ENCODE assay signal across 30 mouse cellular contexts in genomic region chr6:32703466-32703865, GRCm38 (mm10).
DNase-seq lines count a peak whose midpoint lies in the region; ATAC-seq lines count a peak whose summit lies in the region.
"Had no signal": no experiment of that assay in that cellular context is flagged by ENCODE, and none has a peak within 500 bp of the region (broad histone marks: within the 10 kb centered on the region; RNA-seq: fewer than 3 reads in every experiment).

No protein-coding gene starts in this region.

- no peaks in the 10 kb centered on the region for H3K27me3 ChIP-seq in forebrain, embryonic 13.5 days
- H3K27me3 ChIP-seq in forebrain, embryonic 11.5 days (ENCODE audit: control insufficient read depth, insufficient read depth, low read length): no peaks in the 10 kb centered on the region
- no peaks in the 10 kb centered on the region for H3K27me3 ChIP-seq in hindbrain, embryonic 14.5 days (ENCODE audit: control insufficient read depth, insufficient read depth, low read length)
- H3K27me3 ChIP-seq in hindbrain, embryonic 10.5 days (ENCODE audit: insufficient read depth, poor library complexity, severe bottlenecking): no peaks in the 10 kb centered on the region
- H3K27me3 ChIP-seq: embryonic facial prominence, embryonic 15.5 days; heart, embryonic 12.5 days; limb, embryonic 15.5 days; stomach, embryonic 15.5 days had no signal

- peaks cover 4% of the 10 kb centered on the region; the same call in 1 of the 2 replicates for H3K4me1 ChIP-seq in forebrain, embryonic 13.5 days
- H3K4me1 ChIP-seq in forebrain, embryonic 11.5 days (replicated peaks; ENCODE audit: control insufficient read depth, insufficient read depth, low read length): no peaks in the 10 kb centered on the region
- no peaks in the 10 kb centered on the region for H3K4me1 ChIP-seq in hindbrain, embryonic 14.5 days (replicated peaks; ENCODE audit: control insufficient read depth, insufficient read depth, low read length)
- no peaks in the 10 kb centered on the region for H3K4me1 ChIP-seq in hindbrain, embryonic 10.5 days (replicated peaks)
- H3K4me1 ChIP-seq: embryonic facial prominence, embryonic 10.5 days; embryonic facial prominence, embryonic 15.5 days; limb, embryonic 10.5 days; limb, embryonic 15.5 days; stomach, embryonic 15.5 days had no signal

- no peaks in the 10 kb centered on the region for H3K9me3 ChIP-seq in forebrain, embryonic 13.5 days (replicated peaks)
- H3K9me3 ChIP-seq in forebrain, embryonic 11.5 days (ENCODE audit: control insufficient read depth, low read length): no peaks in the 10 kb centered on the region
- H3K9me3 ChIP-seq in hindbrain, embryonic 14.5 days (ENCODE audit: control insufficient read depth, low read length): no peaks in the 10 kb centered on the region
- H3K9me3 ChIP-seq in hindbrain, embryonic 10.5 days: no peaks in the 10 kb centered on the region
- H3K9me3 ChIP-seq: embryonic facial prominence, embryonic 10.5 days; embryonic facial prominence, embryonic 15.5 days; G1E; heart, embryonic 12.5 days; limb, embryonic 10.5 days; limb, embryonic 15.5 days; stomach, embryonic 15.5 days had no signal

- no peak overlapping the region for H3K9ac ChIP-seq in forebrain, embryonic 13.5 days
- H3K9ac ChIP-seq in forebrain, embryonic 11.5 days (ENCODE audit: low read length): no peak overlapping the region
- no peak overlapping the region for H3K9ac ChIP-seq in hindbrain, embryonic 14.5 days
- H3K9ac ChIP-seq: embryonic facial prominence, embryonic 15.5 days; heart, embryonic 12.5 days; limb, embryonic 15.5 days; liver, embryonic 14.5 days; stomach, embryonic 15.5 days had no signal

- H3K4me3 ChIP-seq in forebrain, embryonic 13.5 days: no peak overlapping the region
- H3K4me3 ChIP-seq in forebrain, embryonic 11.5 days (ENCODE audit: low read depth, low read length): no peak overlapping the region
- H3K4me3 ChIP-seq in hindbrain, embryonic 14.5 days (replicated peaks; ENCODE audit: low read length): no peak overlapping the region
- H3K4me3 ChIP-seq in hindbrain, embryonic 10.5 days: no peak overlapping the region
- H3K4me3 ChIP-seq: embryonic facial prominence, embryonic 10.5 days; embryonic facial prominence, embryonic 15.5 days; heart, adult 2 months; heart, embryonic 12.5 days; limb, embryonic 10.5 days; limb, embryonic 15.5 days; stomach, embryonic 15.5 days had no signal

- no peak for ATAC-seq in forebrain, embryonic 13.5 days
- no peak for ATAC-seq in forebrain, embryonic 11.5 days (replicated peaks; ENCODE audit: low FRiP score)
- ATAC-seq in hindbrain, embryonic 14.5 days (ENCODE audit: low FRiP score): no peak

- H3K36me3 ChIP-seq in forebrain, embryonic 13.5 days (ENCODE audit: poor library complexity, severe bottlenecking): no peaks in the 10 kb centered on the region
- H3K36me3 ChIP-seq in forebrain, embryonic 11.5 days (ENCODE audit: control insufficient read depth, insufficient read depth, low read length): no peaks in the 10 kb centered on the region
- no peaks in the 10 kb centered on the region for H3K36me3 ChIP-seq in hindbrain, embryonic 14.5 days (replicated peaks; ENCODE audit: control insufficient read depth, insufficient read depth)
- H3K36me3 ChIP-seq in hindbrain, embryonic 10.5 days: no peaks in the 10 kb centered on the region
- H3K36me3 ChIP-seq: embryonic facial prominence, embryonic 10.5 days; embryonic facial prominence, embryonic 15.5 days; G1E; heart, embryonic 12.5 days; limb, embryonic 10.5 days; limb, embryonic 15.5 days; stomach, embryonic 15.5 days had no signal

- H3K27ac ChIP-seq in forebrain, embryonic 13.5 days: peak overlapping the region; percentile 8; the same call in 1 of the 2 replicates
- H3K27ac ChIP-seq in forebrain, embryonic 11.5 days (ENCODE audit: low read depth, low read length): no peak overlapping the region
- peak overlapping the region; percentile 16; the same call in 1 of the 2 replicates for H3K27ac ChIP-seq in hindbrain, embryonic 14.5 days
- H3K27ac ChIP-seq in hindbrain, embryonic 10.5 days: no peak overlapping the region
- H3K27ac ChIP-seq: embryonic facial prominence, embryonic 10.5 days; embryonic facial prominence, embryonic 15.5 days; heart, adult 2 months; kidney, postnatal 0 days; limb, embryonic 10.5 days; limb, embryonic 15.5 days; liver, embryonic 14.5 days; macrophage; stomach, embryonic 15.5 days had no signal

- no peak overlapping the region for H3K4me2 ChIP-seq in forebrain, embryonic 13.5 days
- no peak overlapping the region for H3K4me2 ChIP-seq in forebrain, embryonic 11.5 days (ENCODE audit: low read depth, low read length, severe bottlenecking)
- H3K4me2 ChIP-seq in hindbrain, embryonic 14.5 days (replicated peaks): no peak overlapping the region
- H3K4me2 ChIP-seq: embryonic facial prominence, embryonic 15.5 days; heart, embryonic 12.5 days; limb, embryonic 15.5 days; stomach, embryonic 15.5 days had no signal

- WGBS in forebrain, embryonic 13.5 days: 61% methylated on average over 8 of the region's 8 CpGs
- WGBS in forebrain, embryonic 11.5 days: 88% methylated on average over 8 of the region's 8 CpGs
- WGBS in hindbrain, embryonic 14.5 days: 64% methylated on average over 8 of the region's 8 CpGs
- 92% methylated on average over 8 of the region's 8 CpGs for WGBS in hindbrain, embryonic 10.5 days

- no peak for DNase-seq in forebrain, embryonic 11.5 days (ENCODE audit: low spot score)
- DNase-seq in hindbrain, embryonic 14.5 days (ENCODE audit: low spot score): peak; percentile 42
- DNase-seq in hindbrain, embryonic 10.5 days (ENCODE audit: low spot score): no peak
- peak; percentile 30 to 42 for DNase-seq in right cerebral cortex, postnatal 10 days (ENCODE audit: low spot score in 2 of 2)
- DNase-seq in right cerebral cortex, adult 18-20 months: no peak
- no peak for DNase-seq in yolk sac, embryonic 10.5 days (ENCODE audit: low spot score)
- no peak for DNase-seq in adrenal gland, postnatal 25 days
- DNase-seq: adrenal gland, adult 8-10 months; cerebellum, adult 11-12 months; cerebellum, adult 9-11 months; heart, adult 2 months; heart, postnatal 4 days; kidney, adult 18-20 months; kidney, postnatal 4 days; layer of hippocampus, adult 9-11 months; lung, adult 2 months; lung, postnatal 10 days; midbrain, embryonic 14.5 days; right cerebral cortex, postnatal 14 days had no signal

Comparison
In these comparisons a context has a peak if more than half of its experiments do, and no peak if none do; other contexts are left out.
1. H3K27ac ChIP-seq: peak in forebrain, embryonic 13.5 days (single experiment) and hindbrain, embryonic 14.5 days (single experiment); none in forebrain, embryonic 11.5 days (single experiment) and hindbrain, embryonic 10.5 days (single experiment).
2. DNase-seq: peak in hindbrain, embryonic 14.5 days (single experiment) and right cerebral cortex, postnatal 10 days (2 of 2); none in forebrain, embryonic 11.5 days (single experiment), hindbrain, embryonic 10.5 days (single experiment), right cerebral cortex, adult 18-20 months (single experiment), yolk sac, embryonic 10.5 days (single experiment) and adrenal gland, postnatal 25 days (single experiment).